Mouse (Mus musculus): ENCODE results near the gene Sept5.

The Sept5 gene

DNA sequence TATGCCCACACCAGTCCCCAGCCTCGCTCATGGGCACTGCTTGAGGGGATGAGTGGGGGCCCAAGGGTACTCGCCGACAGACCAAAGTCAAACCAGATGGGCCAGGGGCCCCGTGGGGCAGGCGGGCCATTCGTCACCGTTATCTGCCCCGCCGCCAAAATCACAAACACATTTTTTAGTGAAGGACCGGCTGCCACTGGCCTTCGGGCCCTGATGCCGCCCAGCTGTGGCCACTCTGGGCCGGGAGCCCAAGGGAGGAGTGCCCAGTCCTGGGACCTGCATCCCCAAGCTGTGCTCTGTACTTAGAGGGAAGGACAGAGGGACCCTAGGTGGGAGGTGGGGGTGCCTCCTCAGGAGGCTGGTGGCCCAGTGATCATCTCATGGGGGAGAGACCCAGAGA, 18.0 kb downstream of the Sept5 start:
- DNase-seq (ENCODE audit: low spot score): no peak

GRCm38 (mm10) chr16:18609099-18609498, 20.7 kb downstream of the Sept5 start:
- DNase-seq (ENCODE audit: low spot score): no peak

- no peak for DNase-seq (ENCODE audit: low spot score)
These were observed 21.5 kb downstream of the Sept5 start for GRCm38 (mm10) chr16:18608226-18608625.

DNA sequence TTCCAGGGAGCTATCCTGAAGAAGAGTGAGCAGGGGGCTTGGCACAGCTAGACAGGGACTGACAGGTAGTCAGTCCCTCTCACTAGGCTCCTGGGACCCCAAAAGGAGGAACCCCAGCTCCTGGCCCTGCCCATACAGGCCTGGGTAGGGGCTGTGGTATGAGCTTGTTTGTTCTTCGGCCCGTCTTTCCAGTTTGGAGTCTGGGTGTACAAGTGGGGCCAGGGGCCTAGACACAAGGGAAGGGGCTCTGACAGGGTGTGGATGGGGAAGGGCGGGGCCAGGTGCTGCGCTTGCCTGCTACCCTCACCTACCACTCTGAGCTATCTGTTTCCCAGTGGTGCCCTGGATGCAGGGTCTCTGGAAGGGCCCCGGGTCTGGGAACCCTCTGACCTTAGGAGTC, 24.0 kb downstream of the Sept5 start:
- DNase-seq (ENCODE audit: low spot score): no peak

- no peak for DNase-seq (ENCODE audit: low spot score)
These were observed 25.5 kb downstream of the Sept5 start for GRCm38 (mm10) chr16:18604267-18604701.

DNA sequence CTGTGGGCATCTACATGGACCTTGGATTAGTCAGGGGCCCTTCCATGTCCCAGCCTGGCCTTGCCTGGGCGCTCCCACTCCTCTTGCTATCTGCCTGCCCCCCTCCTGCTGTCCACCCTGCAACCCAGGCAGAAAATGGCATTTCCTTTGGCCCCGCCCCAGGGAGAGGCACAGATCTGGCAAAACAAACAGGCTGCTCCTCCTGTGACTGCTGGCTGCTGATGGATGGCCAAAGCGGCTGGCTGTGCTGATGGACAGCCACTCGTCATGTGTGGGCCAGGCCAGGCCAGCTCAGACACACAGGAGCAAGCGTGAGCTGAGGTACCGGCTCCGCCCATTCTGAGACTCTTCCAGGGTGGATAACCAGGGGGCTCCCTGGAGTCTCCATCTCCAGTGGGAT, 28.3 kb downstream of the Sept5 start:
- DNase-seq (ENCODE audit: low spot score): no peak

GRCm38 (mm10) chr16:18598006-18598405, 31.7 kb downstream of the Sept5 start:
- no peak for DNase-seq (ENCODE audit: low spot score)

GRCm38 (mm10) chr16:18596255-18596654, 33.5 kb downstream of the Sept5 start:
- no peak for DNase-seq (ENCODE audit: low spot score)

GRCm38 (mm10) chr16:18593930-18594329, 35.8 kb downstream of the Sept5 start:
- DNase-seq (ENCODE audit: low spot score): no peak

GRCm38 (mm10) chr16:18591047-18592018, 38.4 kb downstream of the Sept5 start:
- no peak for DNase-seq (ENCODE audit: low spot score)

DNA sequence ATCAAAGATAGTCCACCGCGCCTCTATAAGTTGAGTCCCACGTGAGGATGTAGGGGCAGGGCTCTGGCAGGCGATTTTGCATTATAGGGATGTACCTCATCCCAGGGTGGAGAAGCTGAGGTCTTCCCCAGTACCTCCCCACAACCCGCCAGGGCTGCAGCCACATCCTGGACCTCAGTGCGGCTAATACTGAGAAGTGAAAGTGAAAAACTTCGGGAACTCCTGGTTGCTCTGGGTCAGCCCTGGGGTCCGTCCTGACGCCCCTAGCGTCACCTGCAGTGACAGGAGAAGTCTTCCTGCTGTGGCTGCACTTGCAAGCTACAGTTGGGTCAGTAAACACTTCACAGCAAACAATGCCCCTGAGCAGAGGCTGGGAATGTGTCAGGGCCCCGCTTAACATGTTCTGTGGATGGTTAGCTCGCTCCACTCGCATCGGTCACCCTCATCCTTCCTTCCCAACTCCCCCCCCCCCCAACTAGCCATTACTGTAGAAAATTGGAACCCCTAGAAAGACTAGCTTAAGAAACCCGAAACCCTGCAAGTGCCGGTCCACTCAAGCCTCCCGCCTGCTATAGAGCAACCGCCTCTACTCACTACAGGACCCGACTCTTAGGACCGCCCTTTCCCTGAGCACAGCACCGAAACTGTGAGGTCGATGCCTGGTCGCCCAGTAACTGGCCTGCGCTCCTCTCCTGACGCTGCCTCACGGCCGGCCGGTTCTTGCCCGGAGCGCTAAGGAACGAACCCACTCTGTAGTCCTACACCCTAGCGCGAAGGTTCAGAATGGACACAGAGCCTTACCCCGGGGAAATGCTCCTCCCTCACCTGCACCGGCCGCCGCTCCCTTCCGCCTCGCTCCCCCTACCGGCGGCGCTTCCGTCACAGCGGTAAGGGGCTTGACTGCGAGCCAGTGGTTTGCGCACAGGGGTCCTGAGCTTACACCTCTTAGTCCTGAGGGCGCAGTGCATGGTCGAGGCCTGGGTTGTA, 39.7 kb downstream of the Sept5 start, which contains the start of gene Tbx1:
Gene Tbx1 (minus strand): TSS at position 868 of the 987 bp plus-strand sequence.
- DNase-seq (ENCODE audit: low spot score): no peak

DNA sequence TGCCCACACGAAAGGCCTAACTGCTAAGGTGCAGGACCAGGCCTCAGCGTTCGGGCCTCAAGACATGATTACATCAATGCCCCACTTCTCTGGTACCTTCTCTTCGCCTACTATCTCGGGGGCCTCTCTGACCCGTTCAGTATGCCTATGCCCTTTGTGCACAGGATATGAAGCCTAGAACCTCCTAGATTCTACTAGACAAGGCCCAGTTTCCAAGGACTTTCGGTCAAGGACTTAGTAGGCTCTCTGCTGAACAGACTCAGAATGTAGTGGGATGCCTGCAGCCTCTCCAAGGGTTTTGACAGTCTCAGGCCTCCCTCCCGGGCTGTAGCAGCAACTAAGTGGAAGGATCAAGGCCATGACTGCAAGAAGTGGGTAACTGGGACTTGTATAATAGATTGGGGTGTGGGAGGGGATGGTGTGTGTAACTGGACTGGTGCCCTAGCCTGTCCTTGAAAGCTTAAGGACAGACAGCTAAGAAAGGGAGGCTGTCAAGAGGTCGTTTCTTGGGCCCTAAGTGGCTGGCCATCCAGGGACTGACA, 40.6 kb downstream of the Sept5 start:
- DNase-seq (ENCODE audit: low spot score): no peak

DNA sequence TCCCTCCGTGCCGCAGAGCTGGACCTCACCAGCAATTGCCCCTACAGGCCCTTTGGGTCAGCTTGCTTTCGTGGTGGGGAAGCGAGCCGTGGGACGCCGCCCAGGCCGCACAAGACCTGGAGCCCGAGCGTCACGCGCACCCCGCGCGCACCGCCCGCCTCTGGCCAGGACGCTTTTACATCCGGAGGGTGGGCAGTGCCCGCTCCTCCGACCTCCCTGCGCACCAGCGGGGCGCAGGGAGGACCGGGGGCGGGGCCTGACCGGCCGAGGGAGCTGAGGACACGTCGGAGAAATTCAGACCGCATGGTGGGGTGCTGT, 41.1 kb downstream of the Sept5 start:
- DNase-seq (ENCODE audit: low spot score): no peak

DNA sequence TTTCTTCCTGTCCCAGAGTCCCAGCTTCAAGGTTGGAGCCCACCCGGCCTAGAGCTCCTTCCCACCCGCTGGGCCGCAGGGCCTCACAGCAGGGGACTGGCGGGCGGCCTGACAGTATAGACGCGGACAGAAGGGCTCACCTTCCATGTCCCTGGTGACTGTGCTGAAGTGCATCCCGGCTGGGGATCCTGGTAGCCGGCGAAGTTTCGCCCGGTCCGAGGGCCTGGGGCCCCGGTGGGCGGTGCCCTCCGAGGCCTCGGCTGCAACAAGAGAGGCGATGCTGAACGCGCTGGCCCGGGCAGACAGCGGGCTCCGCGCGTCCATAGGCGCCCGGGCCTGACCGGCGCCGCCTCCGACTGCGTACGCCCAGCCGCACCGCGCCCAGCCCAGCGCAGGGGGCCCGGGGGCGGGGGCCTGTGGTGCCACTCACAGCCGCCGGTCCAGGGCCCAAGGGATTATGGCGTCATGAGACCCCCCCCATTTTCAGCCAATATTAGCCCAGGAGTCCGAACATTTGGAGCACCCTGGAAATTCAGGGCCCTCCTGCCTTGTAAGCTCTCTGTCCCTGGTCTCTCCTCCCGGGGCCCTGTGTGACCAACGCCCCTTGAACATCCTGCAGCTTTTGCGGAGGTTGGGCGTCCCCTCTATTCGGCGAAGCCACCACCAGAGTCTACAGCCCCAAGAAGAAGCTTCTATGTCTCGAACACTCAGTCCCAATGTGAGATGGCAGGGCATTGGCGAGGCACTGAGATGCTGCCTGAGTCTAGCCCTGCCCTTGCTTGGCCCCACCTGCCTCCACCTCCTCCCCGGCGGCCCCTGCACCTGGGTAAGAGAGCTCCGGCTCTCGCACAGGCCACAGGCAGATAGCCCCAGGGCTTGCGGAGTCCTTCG, 41.7 kb downstream of the Sept5 start:
- no peak for DNase-seq (ENCODE audit: low spot score)

- DNase-seq (ENCODE audit: low spot score): no peak
These were observed 42.7 kb downstream of the Sept5 start for GRCm38 (mm10) chr16:18586906-18587546.

- DNase-seq (ENCODE audit: low spot score): no peak
These were observed 43.5 kb downstream of the Sept5 start for GRCm38 (mm10) chr16:18586076-18586905.

DNA sequence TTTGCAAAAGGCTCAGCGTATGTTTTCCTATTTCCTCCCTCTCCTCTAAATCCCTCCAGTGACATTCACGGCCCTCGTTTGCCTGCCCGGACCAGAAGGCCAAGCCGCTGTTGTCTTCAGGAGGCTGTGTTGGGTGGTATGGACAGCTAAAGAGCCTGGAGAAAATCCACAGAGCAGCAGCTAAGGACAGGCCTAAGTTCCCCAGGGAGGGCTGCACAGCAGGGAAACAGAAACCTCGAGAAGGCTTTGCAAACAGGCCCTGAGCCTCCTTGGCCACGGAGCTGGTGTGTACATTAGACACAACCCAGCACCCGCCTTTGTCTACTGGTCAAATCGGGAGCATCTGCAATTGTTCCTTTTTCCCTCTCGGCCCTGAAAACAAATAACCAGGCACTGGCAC, 44.1 kb downstream of the Sept5 start:
- DNase-seq (ENCODE audit: low spot score): no peak

DNA sequence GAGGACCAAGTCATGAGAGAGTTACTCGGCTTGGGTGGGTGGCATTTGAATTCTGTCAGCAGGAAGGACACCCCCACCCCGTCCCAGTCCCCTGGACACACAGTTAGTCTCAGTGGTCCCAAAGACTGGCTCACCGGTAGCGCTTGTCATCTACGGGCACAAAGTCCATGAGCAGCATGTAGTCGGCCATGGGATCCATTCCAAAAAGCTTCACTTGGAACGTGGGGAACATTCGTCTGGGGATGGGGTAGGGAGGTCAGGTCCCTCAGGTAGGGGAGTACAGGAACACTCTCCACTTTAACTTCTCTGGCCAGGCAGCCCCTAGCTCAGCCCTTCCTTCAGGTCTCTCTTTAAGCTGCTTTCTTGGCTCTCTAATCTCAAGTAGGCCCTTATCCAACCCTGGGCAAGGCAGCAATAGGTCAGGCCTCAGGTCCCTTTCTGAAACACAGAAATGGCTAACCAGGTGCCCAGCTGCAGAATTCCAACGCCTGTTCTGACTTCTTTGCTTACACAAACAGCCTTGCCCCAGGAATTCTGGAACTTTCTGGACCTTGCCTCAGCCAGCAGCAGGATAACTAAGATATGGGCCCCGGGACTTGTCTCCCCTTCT, 44.7 kb downstream of the Sept5 start:
- no peak for DNase-seq (ENCODE audit: low spot score)

GRCm38 (mm10) chr16:18583673-18584357, 45.9 kb downstream of the Sept5 start:
- DNase-seq (ENCODE audit: low spot score): no peak

All from c-Kit-positive CD71-positive TER-119-positive erythroid progenitor cells, embryonic 14.5 days (primary cell).